Mouse (Mus musculus): ENCODE results near the gene Atp6v0c. TPM values are rescaled to one million over a fixed set of nuclear protein-coding genes. Genes with fewer than 3 reads are reported as not detected.

Atp6v0c gene
- polyA plus RNA-seq, 2 experiments from 2014 or later, result 213 to 271 TPM

Other genes starting within 250 kb of the Atp6v0c start
- gene Sbp, start 228.0 kb downstream of the Atp6v0c start, polyA plus RNA-seq (2017; shearing (Covaris generic)), result not detected
- gene Sbpl, start 214.4 kb downstream of the Atp6v0c start, polyA plus RNA-seq (2017; shearing (Covaris generic)), result not detected
- gene Prss30, start 189.1 kb downstream of the Atp6v0c start, polyA plus RNA-seq (2017; shearing (Covaris generic)), result not detected
- gene Prss22, start 171.6 kb downstream of the Atp6v0c start, polyA plus RNA-seq (2017; shearing (Covaris generic)), result not detected
- gene Prss27, start 131.6 kb downstream of the Atp6v0c start, polyA plus RNA-seq (2017; shearing (Covaris generic)), result not detected
- 1 to 10 TPM; 2.3 to 5.2 TPM for gene Kctd5, start 96.2 kb downstream of the Atp6v0c start, polyA plus RNA-seq (2017; shearing (Covaris generic))
- gene Pdpk1, start 18.8 kb downstream of the Atp6v0c start, polyA plus RNA-seq (2017; shearing (Covaris generic)), result 10 to 100 TPM; 30.4 to 37.6 TPM
- 10 to 100 TPM; 20.2 to 37.8 TPM for gene Amdhd2, start 5.9 kb downstream of the Atp6v0c start, polyA plus RNA-seq (2017; shearing (Covaris generic))
- under 1 TPM; 0.47 to 0.62 TPM for gene Tbc1d24, start 35.9 kb upstream of the Atp6v0c start, polyA plus RNA-seq (2017; shearing (Covaris generic))
- gene Ntn3, start 39.8 kb upstream of the Atp6v0c start, polyA plus RNA-seq (2017; shearing (Covaris generic)), result under 1 TPM in 1 of 2 experiments, not detected in 1; 0.07 TPM
- gene Tedc2, start 51.1 kb upstream of the Atp6v0c start, polyA plus RNA-seq (2017; shearing (Covaris generic)), result 10 to 100 TPM in 1 of 2 experiments, 1 to 10 TPM in 1; 8.9 to 17.5 TPM
- gene Ccnf, start 81.8 kb upstream of the Atp6v0c start, polyA plus RNA-seq (2017; shearing (Covaris generic)), result 1 to 10 TPM; 4.1 to 6.6 TPM
- under 1 TPM in 1 of 2 experiments, not detected in 1; 0.49 TPM for gene Abca17, start 181.4 kb upstream of the Atp6v0c start, polyA plus RNA-seq (2017; shearing (Covaris generic))
- gene Abca3, start 182.2 kb upstream of the Atp6v0c start, polyA plus RNA-seq (2017; shearing (Covaris generic)), result 10 to 100 TPM; 17.0 to 23.7 TPM
- gene Rnps1, start 244.9 kb upstream of the Atp6v0c start, polyA plus RNA-seq (2017; shearing (Covaris generic)), result 100 to 1,000 TPM; 127 to 181 TPM

Data from CD4-positive, CD25-positive, alpha-beta regulatory T cell, adult 4 months (primary cell).